Mouse (Mus musculus) brain, embryonic 14.5 days (tissue): ENCODE results near the gene Emc1. TPM values are rescaled to one million over a fixed set of nuclear protein-coding genes. Genes with fewer than 3 reads are reported as not detected.

Experiments used
- DNase-seq: peaks from one replicate; pipeline ENCODE4 v3.0.0-alpha.2; 2011; ENCODE audit warnings: low read depth
- CTCF ChIP-seq: fragments of 200-500 bp; IDR thresholded peaks from 2 replicates; pipeline ENCODE4 v1.5.1; 2012; ENCODE audit warnings: inconsistent platforms, mild to moderate bottlenecking, moderate library complexity, borderline replicate concordance; ENCODE audit not compliant: insufficient read depth, insufficient read length; ENCODE audit errors: extremely low read depth
- POLR2A ChIP-seq: fragments of 200-500 bp; IDR thresholded peaks from 2 replicates; pipeline ENCODE4 v1.6.1; 2012; ENCODE audit warnings: mild to moderate bottlenecking, inconsistent platforms, borderline replicate concordance; ENCODE audit not compliant: poor library complexity, insufficient read depth, insufficient read length, severe bottlenecking; ENCODE audit errors: extremely low read depth
- polyA plus RNA-seq: library from polyadenylated mRNA; depleted of rRNA; stranded (reverse); fragments of >200 nt; gene quantifications from 2 replicates; pipeline ENCODE4 v1.2.3, GENCODE M21; 2012

Emc1 gene
- polyA plus RNA-seq, 1 experiment = 48.1 TPM

- peak; percentile 53; the same call in 1 of the 2 replicates for TF ChIP-seq CTCF
- no peak for TF ChIP-seq POLR2A
Measured at GRCm38 (mm10) chr4:139330605-139331004, 21.8 kb upstream of the Emc1 start.

GRCm38 (mm10) chr4:139334631-139335295 lies 17.6 kb upstream of the Emc1 start:
- TF ChIP-seq CTCF (no peak), POLR2A (no peak)
- DNase-seq = no peak

More at GRCm38 (mm10) chr4:139330605-139331004, 21.8 kb upstream of the Emc1 start:
- DNase-seq = peak; percentile 66

- DNase-seq = no peak
- no peak for TF ChIP-seq CTCF
- TF ChIP-seq POLR2A = no peak
Measured at GRCm38 (mm10) chr4:139335507-139335906, 16.9 kb upstream of the Emc1 start.

GRCm38 (mm10) chr4:139336822-139337483 lies 15.4 kb upstream of the Emc1 start:
- TF ChIP-seq CTCF (peak; percentile 75), POLR2A (no peak)
- peak; percentile 70 for DNase-seq

GRCm38 (mm10) chr4:139338145-139338544 lies 14.2 kb upstream of the Emc1 start:
- no peak for TF ChIP-seq POLR2A
- DNase-seq = no peak

GRCm38 (mm10) chr4:139340835-139341234 lies 11.6 kb upstream of the Emc1 start:
- DNase-seq = no peak
- TF ChIP-seq CTCF (no peak), POLR2A (no peak)

GRCm38 (mm10) chr4:139341556-139342233 lies 10.7 kb upstream of the Emc1 start:
- no peak for DNase-seq
- TF ChIP-seq CTCF = no peak
- no peak for TF ChIP-seq POLR2A

GRCm38 (mm10) chr4:139343718-139344117 lies 8.7 kb upstream of the Emc1 start:
- no peak for TF ChIP-seq POLR2A
- no peak for TF ChIP-seq CTCF
- peak; percentile 38 for DNase-seq

- TF ChIP-seq CTCF (no peak), POLR2A (no peak)
Measured at GRCm38 (mm10) chr4:139345416-139346019, 6.9 kb upstream of the Emc1 start.

GRCm38 (mm10) chr4:139352832-139353231 lies 445 bp downstream of the Emc1 start:
- DNase-seq = no peak

More at GRCm38 (mm10) chr4:139345416-139346019, 6.9 kb upstream of the Emc1 start:
- no peak for DNase-seq

GRCm38 (mm10) chr4:139357211-139357610 lies 4.8 kb downstream of the Emc1 start:
- TF ChIP-seq CTCF (no peak), POLR2A (no peak)
- no peak for DNase-seq

More at GRCm38 (mm10) chr4:139352832-139353231, 445 bp downstream of the Emc1 start:
- no peak for TF ChIP-seq CTCF
- no peak for TF ChIP-seq POLR2A
